Mouse (Mus musculus) cerebellum, adult 2 months (tissue): ENCODE data around the gene Gtpbp2. TPM values are rescaled to one million over a fixed set of nuclear protein-coding genes. Genes with fewer than 3 reads are reported as not detected.
A peak's percentile ranks its signal among the peaks of the same experiment; 100 is the strongest.

ENCODE experiments used
- DNase-seq, 2 experiments: peaks; one replicate each; pipeline ENCODE4 v3.0.0; 2021
- H3K27ac ChIP-seq: fragments of 200-500 bp; 2 replicates; pipeline ENCODE4 v1.5.1; 2012; ENCODE audit warnings: low read length, control low read depth, inconsistent platforms; ENCODE audit not compliant: insufficient read depth
- H3K27me3 ChIP-seq: fragments of 200-500 bp; 2 replicates; pipeline ENCODE4 v1.6.1; 2012; ENCODE audit warnings: inconsistent platforms, mild to moderate bottlenecking, low read length, moderate library complexity; ENCODE audit not compliant: control insufficient read depth, insufficient read depth
- H3K4me1 ChIP-seq: fragments of 200-500 bp; 2 replicates; pipeline ENCODE4 v1.6.1; 2011; ENCODE audit warnings: low read length; ENCODE audit not compliant: control insufficient read depth, insufficient read depth
- H3K4me3 ChIP-seq: fragments of 200-500 bp; replicated peaks from 2 replicates; pipeline ENCODE3; 2011; ENCODE audit warnings: mild to moderate bottlenecking, low read depth, low read length, control low read depth; ENCODE audit not compliant: insufficient read depth
- CTCF ChIP-seq: fragments of 200-500 bp; IDR thresholded peaks from 2 replicates; pipeline ENCODE4 v1.5.1; 2011; ENCODE audit warnings: low read depth, mild to moderate bottlenecking, control low read depth, low read length, moderate library complexity, borderline replicate concordance; ENCODE audit not compliant: insufficient read depth
- POLR2A ChIP-seq: fragments of 200-500 bp; IDR thresholded peaks from 2 replicates; pipeline ENCODE4 v1.6.1; 2011; ENCODE audit warnings: low read length, control low read depth, borderline replicate concordance; ENCODE audit not compliant: insufficient read depth
- WGBS: fragments of 180-500 bp; shearing (Covaris S2); methylation state at CpG from one replicate; pipeline ENCODE4 v1.1.7; 2018; 5-methylcytosine and 5-hydroxymethylcytosine counted together
- polyA plus RNA-seq: library from polyadenylated mRNA; depleted of rRNA; stranded (reverse); fragments of >200 nt; gene quantifications from 2 replicates; pipeline ENCODE4 v1.2.3, GENCODE M21; 2012

Gene Gtpbp2
- polyA plus RNA-seq, 1 experiment: 194 TPM

DNA sequence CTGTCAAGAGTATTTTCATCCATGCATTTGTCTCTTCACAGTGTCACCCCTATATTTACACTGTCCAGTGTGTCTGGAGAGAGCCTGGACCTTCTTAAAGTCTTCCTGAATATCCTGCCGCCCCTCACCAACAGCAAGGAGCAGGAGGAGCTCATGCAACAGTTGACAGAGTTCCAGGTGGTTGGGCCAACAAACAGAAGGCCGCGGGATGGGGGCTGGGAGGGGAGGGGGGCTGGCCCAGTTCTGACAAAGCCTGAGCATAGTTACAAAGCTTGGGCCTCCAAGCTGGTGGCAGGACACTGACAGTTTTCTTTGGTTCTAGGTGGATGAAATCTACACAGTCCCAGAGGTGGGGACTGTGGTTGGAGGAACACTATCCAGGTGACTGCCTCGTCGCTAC lies 5.4 kb downstream of the Gtpbp2 start:
- WGBS: 27% methylated on average over 5 of the region's 5 CpGs
- Histone ChIP-seq H3K4me3 (no peak overlapping the region), H3K27me3 (no peaks in the 10 kb centered on the region), H3K4me1 (peaks cover 18% of the 10 kb centered on the region), H3K27ac (no peak overlapping the region)
- no peak for DNase-seq
- no peak for TF ChIP-seq CTCF
- no peak for TF ChIP-seq POLR2A

- Histone ChIP-seq H3K27me3 (no peaks in the 10 kb centered on the region), H3K27ac (no peak overlapping the region), H3K4me3 (no peak overlapping the region), H3K4me1 (peaks cover 14% of the 10 kb centered on the region)
- WGBS: 39% methylated on average over 11 of the region's 11 CpGs
- DNase-seq: no peak
- TF ChIP-seq POLR2A: no peak
- TF ChIP-seq CTCF: peak; percentile 17; the same call in 1 of the 2 replicates
These were observed 6.2 kb downstream of the Gtpbp2 start for GRCm38 (mm10) chr17:46167014-46167413.

DNA sequence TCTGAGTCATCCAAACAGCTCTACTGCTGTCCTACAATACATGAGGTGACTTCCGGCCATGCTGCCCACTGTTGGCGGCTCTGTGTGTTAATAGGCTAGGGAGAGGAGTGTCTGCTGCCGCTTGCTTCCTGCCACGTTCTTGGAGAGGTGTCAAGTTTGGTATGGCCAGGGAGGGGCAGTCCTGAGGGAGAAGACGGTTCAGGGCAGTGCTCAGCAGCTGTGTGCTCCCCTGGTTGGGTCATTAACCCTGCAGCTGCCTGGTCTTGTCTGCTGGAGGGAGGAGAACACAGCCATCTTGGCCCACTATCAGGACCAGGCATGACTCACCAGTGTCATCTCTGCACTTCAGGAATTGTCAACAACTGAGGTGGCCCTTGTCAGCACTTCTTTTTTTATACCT lies 7.5 kb downstream of the Gtpbp2 start:
- Histone ChIP-seq H3K4me3 (no peak overlapping the region), H3K27me3 (no peaks in the 10 kb centered on the region), H3K27ac (no peak overlapping the region), H3K4me1 (peaks cover 9% of the 10 kb centered on the region)
- DNase-seq: no peak
- 19% methylated on average over 5 of the region's 5 CpGs for WGBS
- no peak for TF ChIP-seq POLR2A
- TF ChIP-seq CTCF: no peak

DNA sequence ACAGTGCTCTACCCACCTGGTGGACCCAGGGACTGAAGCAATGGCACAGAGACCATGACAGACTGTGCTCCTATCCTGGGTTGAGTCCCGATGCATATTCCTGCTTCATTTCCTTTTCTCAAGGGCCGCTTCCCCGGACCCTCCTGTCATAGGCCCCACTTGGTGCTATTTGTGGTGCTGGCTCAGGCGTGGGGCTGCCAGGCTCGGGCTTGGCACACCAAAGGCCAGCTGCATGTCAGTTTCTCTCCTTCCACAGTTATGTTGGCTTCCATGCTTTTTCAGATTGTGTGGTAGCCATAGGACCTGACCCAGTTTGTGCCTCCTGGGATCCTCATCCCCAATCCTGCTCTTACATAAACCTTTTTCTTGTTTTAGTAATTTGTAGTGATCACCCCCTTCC lies 7.9 kb downstream of the Gtpbp2 start:
- WGBS: 64% methylated on average over 5 of the region's 5 CpGs
- TF ChIP-seq CTCF (no peak), POLR2A (no peak)
- DNase-seq: no peak
- H3K27ac ChIP-seq: no peak overlapping the region
- no peaks in the 10 kb centered on the region for H3K27me3 ChIP-seq
- no peak overlapping the region for H3K4me3 ChIP-seq
- peaks cover 8% of the 10 kb centered on the region for H3K4me1 ChIP-seq

DNA sequence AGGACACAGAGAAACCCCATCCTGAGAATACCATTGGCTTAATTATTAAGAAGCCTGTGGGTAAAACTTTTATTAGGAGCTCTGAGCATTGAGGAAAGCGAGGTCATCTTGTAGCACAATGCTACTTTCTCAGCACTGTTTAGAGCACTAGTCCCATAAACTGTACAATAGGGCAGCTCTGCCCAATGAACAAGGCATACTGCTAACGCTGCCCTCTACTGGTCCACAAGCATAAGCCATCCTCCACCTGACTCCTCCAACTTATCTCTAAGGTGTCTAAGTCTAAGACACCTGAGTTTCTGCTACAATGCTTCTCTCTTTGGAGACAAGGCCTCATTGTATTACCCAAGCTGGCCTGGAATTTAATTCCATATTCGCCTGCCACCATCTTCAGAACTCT lies 9.7 kb downstream of the Gtpbp2 start:
- peaks cover 5% of the 10 kb centered on the region for H3K4me1 ChIP-seq
- WGBS: 78% methylated on average over 3 of the region's 3 CpGs
- no peaks in the 10 kb centered on the region for H3K27me3 ChIP-seq
- no peak overlapping the region for H3K4me3 ChIP-seq
- H3K27ac ChIP-seq: no peak overlapping the region
- no peak for DNase-seq
- TF ChIP-seq CTCF: peak; percentile 51; the same call in 1 of the 2 replicates
- TF ChIP-seq POLR2A: no peak

DNA sequence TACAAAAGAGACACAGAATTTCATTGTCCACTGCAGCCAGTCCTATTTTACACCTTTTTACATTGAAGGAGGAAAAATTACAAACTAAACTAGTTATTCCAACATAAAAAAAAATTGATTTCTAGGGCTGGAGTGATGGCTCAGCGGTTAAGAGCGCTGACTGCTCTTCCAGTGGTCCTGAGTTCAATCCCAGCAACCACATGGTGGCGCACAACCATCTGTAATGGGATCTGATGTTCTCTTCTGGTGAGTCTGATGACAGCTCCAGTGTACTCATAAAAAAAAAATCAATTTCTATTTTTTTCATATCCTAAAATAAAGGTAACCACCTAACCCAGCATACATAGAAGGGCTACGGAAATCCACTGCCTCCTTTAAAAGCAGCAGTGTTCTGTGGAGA lies 21.4 kb downstream of the Gtpbp2 start:
- Histone ChIP-seq H3K4me3 (no peak overlapping the region), H3K27ac (no peak overlapping the region), H3K4me1 (no peaks in the 10 kb centered on the region), H3K27me3 (no peaks in the 10 kb centered on the region; the same call in 1 of the 2 replicates)
- 90% methylated on average over 4 of the region's 4 CpGs for WGBS
- no peak for DNase-seq
- no peak for TF ChIP-seq CTCF
- TF ChIP-seq POLR2A: no peak

DNA sequence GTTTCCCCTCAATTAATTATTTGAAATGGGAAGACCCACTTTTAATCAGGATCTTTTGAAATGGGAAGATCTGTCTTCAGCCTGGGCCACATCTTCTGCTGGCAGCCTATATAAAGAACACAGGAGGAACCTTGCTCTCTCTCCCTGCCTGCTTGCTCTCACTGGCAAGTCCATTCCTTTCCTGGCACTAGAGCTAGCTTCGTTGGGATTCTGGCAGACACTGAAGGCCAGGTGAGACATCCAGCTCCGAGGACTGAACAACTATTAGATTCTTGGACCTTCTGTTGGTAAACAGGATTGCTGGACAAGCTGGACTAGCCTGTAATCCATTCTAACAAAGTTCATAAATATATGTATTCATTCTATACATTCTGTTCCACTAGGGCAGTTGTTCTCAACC lies 28.0 kb downstream of the Gtpbp2 start:
- 11% methylated on average over 2 of the region's 2 CpGs for WGBS
- TF ChIP-seq POLR2A: no peak
- no peak for TF ChIP-seq CTCF

GRCm38 (mm10) chr17:46201151-46201550 lies 40.3 kb downstream of the Gtpbp2 start:
- no peak overlapping the region for H3K27ac ChIP-seq
- H3K4me3 ChIP-seq: peak overlapping the region; percentile 15
- WGBS: 15% methylated on average over 6 of the region's 6 CpGs
- no peaks in the 10 kb centered on the region for H3K27me3 ChIP-seq
- DNase-seq: no peak
- no peak for TF ChIP-seq CTCF
- no peak for TF ChIP-seq POLR2A
- no peaks in the 10 kb centered on the region for H3K4me1 ChIP-seq

More for the DNA sequence above, 28.0 kb downstream of the Gtpbp2 start:
- Histone ChIP-seq H3K4me1 (no peaks in the 10 kb centered on the region), H3K27ac (no peak overlapping the region), H3K27me3 (no peaks in the 10 kb centered on the region; the same call in 1 of the 2 replicates), H3K4me3 (no peak overlapping the region)
- peak in 1 of 2 experiments; percentile 13 for DNase-seq
